Mouse (Mus musculus) cortical plate, adult 2 months (tissue): ENCODE measurements at regions not wholly inside any gene's neighbourhood (a gene's known extent, or its start where the extent isn't known, plus 50 kb on each side); places are given as distances from the start of the nearest gene placed in this dataset.

Experiments used
- CTCF ChIP-seq: fragments of 200-500 bp; IDR thresholded peaks from 2 replicates; pipeline ENCODE4 v1.5.1; 2011; ENCODE audit warnings: mild to moderate bottlenecking, control low read depth, low read length; ENCODE audit not compliant: insufficient read depth; ENCODE audit errors: extremely low read depth
- POLR2A ChIP-seq: fragments of 200-500 bp; IDR thresholded peaks from 2 replicates; pipeline ENCODE4 v1.6.1; 2011; ENCODE audit warnings: mild to moderate bottlenecking, low read length, control low read depth; ENCODE audit not compliant: insufficient read depth; ENCODE audit errors: extremely low read depth

DNA sequence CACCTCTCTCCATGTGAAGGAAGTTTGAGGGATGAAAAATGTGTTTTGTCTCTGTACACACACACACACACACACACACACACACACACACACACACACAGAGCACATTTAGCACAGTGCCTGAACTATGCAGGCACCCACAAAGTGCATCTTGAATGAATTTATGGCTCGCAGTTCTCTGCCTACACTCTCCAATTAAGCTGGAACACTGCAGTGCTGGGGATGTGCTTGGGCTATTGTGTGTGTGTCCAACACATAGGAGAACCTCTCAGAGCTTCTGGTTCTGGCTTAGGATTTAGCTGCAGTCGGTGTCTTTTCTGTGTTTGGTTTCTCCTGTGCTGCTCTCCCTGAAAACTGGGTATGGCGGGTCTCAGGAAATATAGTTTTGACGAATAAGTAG lies 83.1 kb downstream of the Hes1 start:
- TF ChIP-seq CTCF = no peak
- no peak for TF ChIP-seq POLR2A
